20 mouse cellular contexts compared by ENCODE assay signal in the genomic region with DNA sequence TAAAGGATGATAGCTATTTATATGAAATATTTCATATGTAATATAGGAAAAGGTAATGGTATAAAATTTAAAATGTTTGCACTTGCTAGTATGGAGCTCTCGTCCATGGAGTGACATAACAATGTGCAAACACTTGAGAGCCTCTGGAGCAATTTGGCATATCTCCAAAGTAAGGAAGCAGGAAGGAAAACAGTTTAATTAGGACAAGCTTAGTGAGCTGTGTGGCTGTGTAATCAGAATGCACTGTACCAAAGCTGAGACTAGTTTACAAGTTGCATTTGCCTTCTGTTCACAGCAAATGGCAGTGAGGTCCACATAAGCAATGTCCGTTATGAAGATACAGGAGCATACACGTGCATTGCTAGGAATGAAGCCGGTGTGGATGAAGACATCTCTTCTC.
DNase-seq lines count a peak whose midpoint lies in the region; ATAC-seq and TF ChIP-seq lines count a peak whose summit lies in the region.
"Had no signal": no experiment of that assay in that cellular context is flagged by ENCODE, and none has a peak within 500 bp of the region (broad histone marks: within the 10 kb centered on the region; RNA-seq: fewer than 3 reads in every experiment).

No protein-coding gene starts in this region.

- ATAC-seq in kidney, postnatal 0 days (replicated peaks; ENCODE audit: low FRiP score, low read depth) = no peak
- ATAC-seq in neural tube, embryonic 14.5 days (ENCODE audit: low read depth) = peak; percentile 63; the same call in 1 of the 2 replicates

- peak; percentile 5 for DNase-seq in cerebellum, adult 8-10 months
- no peak for DNase-seq in cerebellum, postnatal 4 days (ENCODE audit: low spot score in 2 of 2)
- peak; percentile 2 for DNase-seq in kidney, postnatal 0 days (ENCODE audit: low spot score)
- DNase-seq in kidney, adult 11 months = no peak
- DNase-seq in brain, embryonic 14.5 days (ENCODE audit: low read depth) = peak; percentile 77
- DNase-seq in thymus, postnatal 10 days (ENCODE audit: low spot score in 2 of 2) = no peak
- DNase-seq: adrenal gland, postnatal 10 days; gastrocnemius, adult 2 months; heart, adult 18-20 months; heart, postnatal 4 days; kidney, adult 18-20 months; kidney, postnatal 14 days; left cerebral cortex, postnatal 4 days; lung, adult 2 months; right cerebral cortex, postnatal 4 days; thymus, postnatal 4 days had no signal

- H3K27me3 ChIP-seq in kidney, postnatal 0 days (ENCODE audit: insufficient read depth, low read length) = no peaks in the 10 kb centered on the region
- H3K27me3 ChIP-seq in neural tube, embryonic 14.5 days (ENCODE audit: control insufficient read depth, insufficient read depth, low read length) = no peaks in the 10 kb centered on the region
- H3K27me3 ChIP-seq: embryonic facial prominence, embryonic 13.5 days; midbrain, embryonic 12.5 days had no signal

- H3K9ac ChIP-seq in kidney, postnatal 0 days (ENCODE audit: low read depth, low read length) = no peak overlapping the region
- no peak overlapping the region for H3K9ac ChIP-seq in neural tube, embryonic 14.5 days (replicated peaks; ENCODE audit: low read depth, low read length)
- H3K9ac ChIP-seq: embryonic facial prominence, embryonic 13.5 days; midbrain, embryonic 12.5 days had no signal

- no peak overlapping the region for H3K4me3 ChIP-seq in kidney, postnatal 0 days (replicated peaks; ENCODE audit: low read depth, low read length)
- H3K4me3 ChIP-seq in neural tube, embryonic 14.5 days (ENCODE audit: low read depth, low read length) = no peak overlapping the region
- H3K4me3 ChIP-seq: embryonic facial prominence, embryonic 13.5 days; gastrocnemius, adult 2 months; midbrain, embryonic 12.5 days had no signal

- H3K4me2 ChIP-seq in kidney, postnatal 0 days (ENCODE audit: low read length) = no peak overlapping the region
- no peak overlapping the region for H3K4me2 ChIP-seq in neural tube, embryonic 14.5 days (ENCODE audit: low read depth, low read length)
- H3K4me2 ChIP-seq: embryonic facial prominence, embryonic 13.5 days; midbrain, embryonic 12.5 days had no signal

- no peak overlapping the region for H3K27ac ChIP-seq in kidney, postnatal 0 days
- H3K27ac ChIP-seq in neural tube, embryonic 14.5 days (ENCODE audit: low read depth, low read length) = no peak overlapping the region
- H3K27ac ChIP-seq: embryonic facial prominence, embryonic 13.5 days; gastrocnemius, adult 2 months; macrophage; midbrain, embryonic 12.5 days had no signal

- no peak for TF ChIP-seq POLR2A in brain, embryonic 14.5 days (IDR thresholded peaks at IDR 0.05; ENCODE audit: borderline replicate concordance, extremely low read depth, insufficient read depth, insufficient read length, poor library complexity, severe bottlenecking)

- H3K4me1 ChIP-seq in kidney, postnatal 0 days (replicated peaks; ENCODE audit: insufficient read depth, low read length) = no peaks in the 10 kb centered on the region
- H3K4me1 ChIP-seq in neural tube, embryonic 14.5 days (ENCODE audit: control insufficient read depth, insufficient read depth, low read length) = no peaks in the 10 kb centered on the region
- H3K4me1 ChIP-seq: embryonic facial prominence, embryonic 13.5 days; midbrain, embryonic 12.5 days had no signal

- no peaks in the 10 kb centered on the region for H3K36me3 ChIP-seq in kidney, postnatal 0 days (ENCODE audit: insufficient read depth, low read length)
- no peaks in the 10 kb centered on the region for H3K36me3 ChIP-seq in neural tube, embryonic 14.5 days (ENCODE audit: control insufficient read depth, insufficient read depth, low read length)
- H3K36me3 ChIP-seq: embryonic facial prominence, embryonic 13.5 days; midbrain, embryonic 12.5 days had no signal

- no peaks in the 10 kb centered on the region for H3K9me3 ChIP-seq in kidney, postnatal 0 days (replicated peaks; ENCODE audit: low read length)
- H3K9me3 ChIP-seq in neural tube, embryonic 14.5 days (ENCODE audit: control insufficient read depth, low read length) = no peaks in the 10 kb centered on the region
- H3K9me3 ChIP-seq: embryonic facial prominence, embryonic 13.5 days; midbrain, embryonic 12.5 days had no signal

- TF ChIP-seq CTCF in kidney, postnatal 0 days (IDR thresholded peaks at IDR 0.05; ENCODE audit: low read depth) = no peak
- no peak for TF ChIP-seq CTCF in brain, embryonic 14.5 days (IDR thresholded peaks at IDR 0.05; ENCODE audit: borderline replicate concordance, extremely low read depth, insufficient read depth, insufficient read length)

- WGBS in kidney, postnatal 0 days = 59% methylated on average over 4 of the region's 4 CpGs
- 68% methylated on average over 4 of the region's 4 CpGs for WGBS in neural tube, embryonic 14.5 days

Comparison
In these comparisons a context has a peak if more than half of its experiments do, and no peak if none do; other contexts are left out.
1. DNase-seq: peak in cerebellum, adult 8-10 months (single experiment), kidney, postnatal 0 days (single experiment) and brain, embryonic 14.5 days (single experiment); none in cerebellum, postnatal 4 days (0 of 2), kidney, adult 11 months (single experiment) and thymus, postnatal 10 days (0 of 2).